Mouse (Mus musculus): ENCODE data around the gene Zfp513. TPM values are rescaled to one million over a fixed set of nuclear protein-coding genes. Genes with fewer than 3 reads are reported as not detected.

Zfp513 gene
- total RNA-seq, 2 experiments from 2014 or later: 29.2 to 30.4 TPM

- no peak for DNase-seq
Observed at GRCm38 (mm10) chr5:31164878-31165277, 37.2 kb downstream of the Zfp513 start.

- DNase-seq: no peak
Observed at GRCm38 (mm10) chr5:31162462-31162861, 39.6 kb downstream of the Zfp513 start.

- peak; percentile 80 to 83 for DNase-seq
Observed at GRCm38 (mm10) chr5:31154152-31154553, 48.0 kb downstream of the Zfp513 start, which contains the start of gene Mpv17. Gene Mpv17 (minus strand): TSS chr5:31154251.

- DNase-seq: no peak
Observed at GRCm38 (mm10) chr5:31153516-31154151, 48.5 kb downstream of the Zfp513 start.

GRCm38 (mm10) chr5:31151746-31152145 is 50.4 kb downstream of the Zfp513 start:
- no peak for DNase-seq

DNA sequence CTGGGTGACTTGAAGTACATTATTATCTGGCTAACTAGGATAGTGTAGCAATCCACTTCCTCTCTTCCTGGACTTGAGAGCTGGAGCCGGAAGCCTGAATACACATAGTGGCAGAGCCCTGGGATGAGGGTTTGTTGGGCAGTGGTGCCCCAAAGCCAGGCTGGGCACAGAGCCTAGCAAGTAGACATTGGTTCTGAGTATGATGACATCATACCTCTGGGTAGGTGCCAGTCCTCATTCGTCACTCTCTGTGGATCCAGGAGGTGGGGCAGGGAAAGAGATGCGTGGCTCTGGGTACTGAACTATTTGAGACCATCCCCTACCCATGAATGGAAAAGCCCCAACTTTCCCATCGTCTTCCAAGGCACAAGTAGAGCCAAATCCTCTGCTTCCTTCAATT is 52.3 kb downstream of the Zfp513 start:
- no peak for DNase-seq

Other genes with a start within 250 kb of the Zfp513 start
- gene Preb, start 241.9 kb downstream of the Zfp513 start, total RNA-seq (2021): 100 to 1,000 TPM; 115 to 137 TPM
- gene Tcf23, start 233.6 kb downstream of the Zfp513 start, total RNA-seq (2021): under 1 TPM; 0.10 to 0.13 TPM
- 10 to 100 TPM; 73.7 to 77.5 TPM for gene Atraid, start 154.0 kb downstream of the Zfp513 start, total RNA-seq (2021)
- gene Slc5a6, start 153.4 kb downstream of the Zfp513 start, total RNA-seq (2021): 10 to 100 TPM; 13.7 to 14.2 TPM
- gene Cad, start 147.5 kb downstream of the Zfp513 start, total RNA-seq (2021): 10 to 100 TPM; 22.3 to 25.5 TPM
- not detected for gene Dnajc5g, start 96.0 kb downstream of the Zfp513 start, total RNA-seq (2021)
- gene Slc30a3, start 94.1 kb downstream of the Zfp513 start, total RNA-seq (2021): 10 to 100 TPM; 73.6 to 76.8 TPM
- gene Trim54, start 85.6 kb downstream of the Zfp513 start, total RNA-seq (2021): not detected
- not detected for gene Ucn, start 63.5 kb downstream of the Zfp513 start, total RNA-seq (2021)
- 10 to 100 TPM; 61.2 to 62.2 TPM for gene Mpv17, start 48.1 kb downstream of the Zfp513 start, total RNA-seq (2021)
- gene Gm29609, start 22.4 kb downstream of the Zfp513 start, total RNA-seq (2021): 1 to 10 TPM; 3.2 to 3.4 TPM
- 10 to 100 TPM; 58.5 to 66.8 TPM for gene Gtf3c2, start 22.2 kb downstream of the Zfp513 start, total RNA-seq (2021)
- gene Snx17, start 9.1 kb downstream of the Zfp513 start, total RNA-seq (2021): 10 to 100 TPM; 77.0 to 83.7 TPM
- 10 to 100 TPM; 38.7 to 46.9 TPM for gene Eif2b4, start 8.9 kb downstream of the Zfp513 start, total RNA-seq (2021)
- 10 to 100 TPM; 74.4 to 75.3 TPM for gene Ppm1g, start 18.4 kb upstream of the Zfp513 start, total RNA-seq (2021)
- 10 to 100 TPM; 81.6 to 84.8 TPM for gene Nrbp1, start 38.6 kb upstream of the Zfp513 start, total RNA-seq (2021)
- not detected for gene Gm9970, start 38.9 kb upstream of the Zfp513 start, total RNA-seq (2021)
- 1 to 10 TPM; 3.0 to 3.7 TPM for gene Krtcap3, start 49.4 kb upstream of the Zfp513 start, total RNA-seq (2021)
- 10 to 100 TPM; 69.1 to 93.8 TPM for gene Ift172, start 88.8 kb upstream of the Zfp513 start, total RNA-seq (2021)
- 100 to 1,000 TPM; 144 to 187 TPM for gene Fndc4, start 93.8 kb upstream of the Zfp513 start, total RNA-seq (2021)
- under 1 TPM in 1 of 2 experiments, not detected in 1; 0.10 TPM for gene Gckr, start 95.1 kb upstream of the Zfp513 start, total RNA-seq (2021)

Measured in layer of hippocampus, postnatal 36 days (tissue).